Mouse (Mus musculus): ENCODE measurements around the gene Uqcr10. TPM values are rescaled to one million over a fixed set of nuclear protein-coding genes. Genes with fewer than 3 reads are reported as not detected.

Gene Uqcr10
- polyA plus RNA-seq, 1 experiment from 2014 or later, result 774 TPM

GRCm38 (mm10) chr11:4675126-4675562 lies 29.0 kb downstream of the Uqcr10 start:
- Histone ChIP-seq H3K4me1 (ENCODE audit: control insufficient read depth, insufficient read depth, low read depth, low read length) (peaks cover 5% of the 10 kb centered on the region), H3K36me3 (ENCODE audit: control insufficient read depth, insufficient read depth, low read length) (peaks cover 14% of the 10 kb centered on the region), H3K4me2 (ENCODE audit: low read length) (no peak overlapping the region), H3K9ac (ENCODE audit: low read depth, low read length) (no peak overlapping the region), H3K4me3 (ENCODE audit: low read length) (no peak overlapping the region), H3K27ac (ENCODE audit: low read depth, low read length) (no peak overlapping the region), H3K27me3 (replicated peaks; ENCODE audit: control insufficient read depth, insufficient read depth, low read length) (no peaks in the 10 kb centered on the region), H3K9me3 (ENCODE audit: control insufficient read depth, low read length) (no peaks in the 10 kb centered on the region)
- no peak for ATAC-seq
- WGBS, result 91% methylated on average over 6 of the region's 6 CpGs

- ATAC-seq, result no peak
These were observed 29.5 kb downstream of the Uqcr10 start for GRCm38 (mm10) chr11:4674593-4674992.

GRCm38 (mm10) chr11:4671736-4672135 lies 32.4 kb downstream of the Uqcr10 start:
- Histone ChIP-seq H3K27me3 (replicated peaks; ENCODE audit: control insufficient read depth, insufficient read depth, low read length) (no peaks in the 10 kb centered on the region), H3K36me3 (ENCODE audit: control insufficient read depth, insufficient read depth, low read length) (peaks cover 11% of the 10 kb centered on the region; the same call in 1 of the 2 replicates), H3K4me2 (ENCODE audit: low read length) (no peak overlapping the region), H3K4me3 (ENCODE audit: low read length) (no peak overlapping the region), H3K9me3 (ENCODE audit: control insufficient read depth, low read length) (no peaks in the 10 kb centered on the region), H3K27ac (ENCODE audit: low read depth, low read length) (no peak overlapping the region), H3K9ac (ENCODE audit: low read depth, low read length) (no peak overlapping the region), H3K4me1 (ENCODE audit: control insufficient read depth, insufficient read depth, low read depth, low read length) (no peaks in the 10 kb centered on the region)
- ATAC-seq, result no peak
- 88% methylated on average over 4 of the region's 4 CpGs for WGBS

More at GRCm38 (mm10) chr11:4674593-4674992, 29.5 kb downstream of the Uqcr10 start:
- WGBS, result 86% methylated on average over 1 of the region's 1 CpGs
- no peak overlapping the region for H3K4me3 ChIP-seq (ENCODE audit: low read length)
- no peaks in the 10 kb centered on the region for H3K9me3 ChIP-seq (ENCODE audit: control insufficient read depth, low read length)
- peaks cover 14% of the 10 kb centered on the region for H3K36me3 ChIP-seq (ENCODE audit: control insufficient read depth, insufficient read depth, low read length)
- no peaks in the 10 kb centered on the region for H3K27me3 ChIP-seq (replicated peaks; ENCODE audit: control insufficient read depth, insufficient read depth, low read length)
- H3K4me2 ChIP-seq (ENCODE audit: low read length), result no peak overlapping the region
- peaks cover 5% of the 10 kb centered on the region for H3K4me1 ChIP-seq (ENCODE audit: control insufficient read depth, insufficient read depth, low read depth, low read length)
- H3K9ac ChIP-seq (ENCODE audit: low read depth, low read length), result no peak overlapping the region
- H3K27ac ChIP-seq (ENCODE audit: low read depth, low read length), result no peak overlapping the region

GRCm38 (mm10) chr11:4662496-4662878 lies 41.7 kb downstream of the Uqcr10 start:
- WGBS, result 89% methylated on average over 11 of the region's 11 CpGs

GRCm38 (mm10) chr11:4661871-4662495 lies 42.2 kb downstream of the Uqcr10 start:
- peaks cover 5% of the 10 kb centered on the region for H3K36me3 ChIP-seq (ENCODE audit: control insufficient read depth, insufficient read depth, low read length)
- ATAC-seq, result peak; percentile 76

More at GRCm38 (mm10) chr11:4662496-4662878, 41.7 kb downstream of the Uqcr10 start:
- no peaks in the 10 kb centered on the region for H3K27me3 ChIP-seq (replicated peaks; ENCODE audit: control insufficient read depth, insufficient read depth, low read length)
- H3K4me2 ChIP-seq (ENCODE audit: low read length), result no peak overlapping the region
- H3K27ac ChIP-seq (ENCODE audit: low read depth, low read length), result 0 out of 2 replicates have a peak overlapping the region, but pooled peaks have one; percentile 6
- no peak overlapping the region for H3K4me3 ChIP-seq (ENCODE audit: low read length)
- H3K36me3 ChIP-seq (ENCODE audit: control insufficient read depth, insufficient read depth, low read length), result peaks cover 5% of the 10 kb centered on the region
- no peak overlapping the region for H3K9ac ChIP-seq (ENCODE audit: low read depth, low read length)
- H3K4me1 ChIP-seq (ENCODE audit: control insufficient read depth, insufficient read depth, low read depth, low read length), result no peaks in the 10 kb centered on the region
- no peak for ATAC-seq
- H3K9me3 ChIP-seq (ENCODE audit: control insufficient read depth, low read length), result no peaks in the 10 kb centered on the region

GRCm38 (mm10) chr11:4661324-4661723 lies 42.8 kb downstream of the Uqcr10 start:
- H3K27ac ChIP-seq (ENCODE audit: low read depth, low read length), result no peak overlapping the region
- no peaks in the 10 kb centered on the region for H3K4me1 ChIP-seq (ENCODE audit: control insufficient read depth, insufficient read depth, low read depth, low read length)
- no peak overlapping the region for H3K9ac ChIP-seq (ENCODE audit: low read depth, low read length)
- H3K36me3 ChIP-seq (ENCODE audit: control insufficient read depth, insufficient read depth, low read length), result peaks cover 5% of the 10 kb centered on the region
- ATAC-seq, result no peak
- no peaks in the 10 kb centered on the region for H3K27me3 ChIP-seq (replicated peaks; ENCODE audit: control insufficient read depth, insufficient read depth, low read length)
- WGBS, result 83% methylated on average over 4 of the region's 4 CpGs
- H3K4me3 ChIP-seq (ENCODE audit: low read length), result no peak overlapping the region
- H3K9me3 ChIP-seq (ENCODE audit: control insufficient read depth, low read length), result no peaks in the 10 kb centered on the region
- no peak overlapping the region for H3K4me2 ChIP-seq (ENCODE audit: low read length)

More at GRCm38 (mm10) chr11:4661871-4662495, 42.2 kb downstream of the Uqcr10 start:
- Histone ChIP-seq H3K9me3 (ENCODE audit: control insufficient read depth, low read length) (no peaks in the 10 kb centered on the region), H3K4me2 (ENCODE audit: low read length) (no peak overlapping the region), H3K9ac (ENCODE audit: low read depth, low read length) (no peak overlapping the region), H3K4me3 (ENCODE audit: low read length) (no peak overlapping the region), H3K27me3 (replicated peaks; ENCODE audit: control insufficient read depth, insufficient read depth, low read length) (no peaks in the 10 kb centered on the region), H3K27ac (ENCODE audit: low read depth, low read length) (0 out of 2 replicates have a peak overlapping the region, but pooled peaks have one; percentile 6), H3K4me1 (ENCODE audit: control insufficient read depth, insufficient read depth, low read depth, low read length) (no peaks in the 10 kb centered on the region)
- 65% methylated on average over 10 of the region's 10 CpGs for WGBS

GRCm38 (mm10) chr11:4660309-4661025 lies 43.7 kb downstream of the Uqcr10 start:
- no peak overlapping the region for H3K9ac ChIP-seq (ENCODE audit: low read depth, low read length)
- H3K4me3 ChIP-seq (ENCODE audit: low read length), result no peak overlapping the region
- no peak overlapping the region for H3K4me2 ChIP-seq (ENCODE audit: low read length)
- 65% methylated on average over 7 of the region's 7 CpGs for WGBS
- H3K36me3 ChIP-seq (ENCODE audit: control insufficient read depth, insufficient read depth, low read length), result peaks cover 5% of the 10 kb centered on the region
- no peaks in the 10 kb centered on the region for H3K9me3 ChIP-seq (ENCODE audit: control insufficient read depth, low read length)
- no peaks in the 10 kb centered on the region for H3K4me1 ChIP-seq (ENCODE audit: control insufficient read depth, insufficient read depth, low read depth, low read length)
- peak overlapping the region; percentile 23; the same call in 1 of the 2 replicates for H3K27ac ChIP-seq (ENCODE audit: low read depth, low read length)
- ATAC-seq, result peak; percentile 60
- H3K27me3 ChIP-seq (replicated peaks; ENCODE audit: control insufficient read depth, insufficient read depth, low read length), result no peaks in the 10 kb centered on the region

GRCm38 (mm10) chr11:4659818-4660217 lies 44.3 kb downstream of the Uqcr10 start:
- H3K4me2 ChIP-seq (ENCODE audit: low read length), result no peak overlapping the region
- no peak overlapping the region for H3K9ac ChIP-seq (ENCODE audit: low read depth, low read length)
- 97% methylated on average over 1 of the region's 1 CpGs for WGBS
- no peaks in the 10 kb centered on the region for H3K9me3 ChIP-seq (ENCODE audit: control insufficient read depth, low read length)
- H3K36me3 ChIP-seq (ENCODE audit: control insufficient read depth, insufficient read depth, low read length), result peaks cover 5% of the 10 kb centered on the region
- no peak for ATAC-seq
- H3K27ac ChIP-seq (ENCODE audit: low read depth, low read length), result no peak overlapping the region
- no peaks in the 10 kb centered on the region for H3K27me3 ChIP-seq (replicated peaks; ENCODE audit: control insufficient read depth, insufficient read depth, low read length)
- no peaks in the 10 kb centered on the region for H3K4me1 ChIP-seq (ENCODE audit: control insufficient read depth, insufficient read depth, low read depth, low read length)
- no peak overlapping the region for H3K4me3 ChIP-seq (ENCODE audit: low read length)

Data from hindbrain, embryonic 16.5 days (tissue).